Mouse (Mus musculus): ENCODE results near the gene Avpi1. TPM values are rescaled to one million over a fixed set of nuclear protein-coding genes. Genes with fewer than 3 reads are reported as not detected.
"Not testable (repeated sequence)": the region's sequence is repeated elsewhere in the genome, so short reads cannot be mapped to it uniquely, and the experiment has no call there.

Gene Avpi1
- total RNA-seq, 2 experiments from 2014 or later = 18.8 to 20.6 TPM

DNA sequence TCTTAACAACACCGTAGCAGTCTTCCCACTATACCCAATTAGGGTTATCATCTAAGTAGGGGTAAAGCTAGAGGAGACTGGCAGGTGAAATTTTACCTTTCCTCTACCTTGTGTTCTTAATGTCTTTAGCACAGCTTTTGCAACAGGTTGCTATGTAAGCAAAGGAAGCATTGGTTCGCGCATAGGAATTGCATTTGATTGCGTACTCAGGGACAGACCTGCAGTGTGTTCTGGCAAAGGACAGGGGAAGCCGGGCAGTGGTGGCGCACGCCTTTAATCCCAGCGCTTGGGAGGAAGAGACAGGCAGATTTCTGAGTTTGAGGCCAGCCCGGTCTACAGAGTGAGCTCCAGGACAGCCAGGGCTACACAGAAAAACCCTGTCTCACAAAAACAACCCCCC lies 10.7 kb downstream of the Avpi1 start:
- DNase-seq (ENCODE audit: low spot score in 2 of 2) = no peak

GRCm38 (mm10) chr19:42115783-42116335 lies 13.0 kb downstream of the Avpi1 start:
- DNase-seq (ENCODE audit: low spot score in 2 of 2) = no peak

GRCm38 (mm10) chr19:42104681-42105080 lies 24.2 kb downstream of the Avpi1 start:
- no peak for DNase-seq (ENCODE audit: low spot score in 2 of 2)

DNA sequence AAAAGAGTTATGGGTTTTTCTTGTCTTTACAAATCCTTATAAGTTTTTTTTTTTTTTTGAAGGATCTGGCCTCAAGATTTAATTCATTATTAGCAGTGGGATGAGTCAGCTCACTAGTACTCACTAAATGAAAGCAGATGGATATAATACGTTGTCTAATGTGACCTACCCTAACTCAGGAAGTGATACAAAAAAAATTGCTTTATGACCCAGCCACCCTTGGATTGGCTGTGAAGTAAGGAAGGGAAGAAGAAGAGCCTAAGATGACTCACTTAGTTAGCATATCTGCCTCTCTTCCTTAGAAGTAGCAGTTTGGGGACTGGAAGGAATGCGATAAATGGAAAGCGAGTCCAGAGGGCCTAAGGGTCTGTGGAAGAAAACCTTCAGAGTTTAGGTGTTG lies 29.5 kb downstream of the Avpi1 start:
- no peak for DNase-seq (ENCODE audit: low spot score in 2 of 2)

GRCm38 (mm10) chr19:42090637-42091141 lies 38.2 kb downstream of the Avpi1 start:
- DNase-seq (ENCODE audit: low spot score in 2 of 2) = no peak

DNA sequence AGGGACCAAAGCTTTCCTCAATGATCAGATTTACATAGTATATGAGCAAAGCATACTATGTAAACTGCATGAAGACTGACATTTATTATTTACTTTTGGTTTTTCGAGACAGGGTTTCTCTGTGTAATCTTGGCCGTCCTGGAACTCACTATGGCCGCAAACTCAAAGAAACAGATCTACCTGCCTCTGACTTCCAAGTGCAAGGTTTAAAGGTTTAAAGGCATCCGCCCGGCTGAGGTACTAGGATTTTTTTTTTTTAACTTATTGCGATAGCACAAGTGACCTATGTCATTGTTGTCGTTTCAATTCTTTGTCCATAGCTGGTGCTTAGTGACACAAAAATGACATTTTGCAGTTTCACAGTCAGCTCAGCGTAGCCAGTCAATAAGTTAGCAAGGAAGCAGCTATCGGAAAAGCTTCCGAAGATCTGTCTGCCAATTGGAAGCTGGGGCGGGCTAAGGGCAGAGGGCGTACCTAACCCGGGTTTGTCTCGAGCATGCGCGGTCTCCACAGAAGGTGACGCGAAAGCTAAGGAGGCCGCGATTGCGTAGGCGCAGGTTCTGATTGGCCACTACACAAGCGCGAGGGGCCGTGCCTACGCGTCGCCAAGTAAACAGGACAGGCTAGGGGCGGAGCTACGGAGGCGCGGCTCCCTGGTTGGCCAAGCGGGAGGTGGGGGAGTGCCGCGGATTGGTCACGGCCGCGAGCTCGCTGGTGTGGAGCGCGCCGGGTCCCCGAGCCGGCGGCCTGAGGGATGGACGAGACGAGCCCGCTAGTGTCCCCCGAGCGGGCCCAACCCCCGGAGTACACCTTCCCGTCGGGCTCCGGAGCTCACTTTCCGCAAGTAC lies 38.9 kb downstream of the Avpi1 start, which contains the start of gene Pi4k2a:
TSS of gene Pi4k2a (plus strand) at position 723 of the 848 bp plus-strand sequence.
- peak; percentile 100 for DNase-seq (ENCODE audit: low spot score in 2 of 2)

DNA sequence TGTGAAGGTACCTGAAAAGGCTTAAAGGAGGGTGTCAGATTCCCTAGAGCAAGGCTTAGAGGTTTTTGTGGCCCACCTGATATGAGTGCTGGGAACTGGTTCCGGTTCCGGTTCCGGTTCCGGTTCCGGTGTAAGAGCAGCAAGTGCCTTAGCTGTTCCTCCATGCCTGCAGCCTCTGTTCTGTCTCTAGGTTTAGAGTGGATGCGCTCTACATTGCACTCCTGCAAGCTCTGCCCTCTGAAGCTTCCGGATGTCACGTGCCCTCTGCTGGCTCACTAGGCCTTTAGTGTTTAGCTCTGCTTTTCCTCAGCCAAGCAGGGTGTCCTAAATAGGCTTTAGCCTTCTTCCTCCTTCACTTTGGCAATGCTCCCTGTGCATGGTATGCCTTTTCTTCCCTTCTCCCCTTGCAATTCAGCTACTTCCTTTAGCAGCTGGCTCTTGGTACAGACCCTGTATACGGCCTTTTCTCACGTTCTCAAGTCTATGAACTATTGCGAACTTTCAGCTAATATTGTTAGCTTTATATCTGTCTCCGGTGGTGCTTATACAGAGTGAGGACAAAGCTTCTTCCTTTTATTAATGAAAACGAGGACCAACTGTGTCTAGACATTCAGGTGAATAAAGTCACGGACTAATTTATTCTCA lies 39.6 kb downstream of the Avpi1 start:
- peak; percentile 21 to 66 for DNase-seq (ENCODE audit: low spot score in 2 of 2)

DNA sequence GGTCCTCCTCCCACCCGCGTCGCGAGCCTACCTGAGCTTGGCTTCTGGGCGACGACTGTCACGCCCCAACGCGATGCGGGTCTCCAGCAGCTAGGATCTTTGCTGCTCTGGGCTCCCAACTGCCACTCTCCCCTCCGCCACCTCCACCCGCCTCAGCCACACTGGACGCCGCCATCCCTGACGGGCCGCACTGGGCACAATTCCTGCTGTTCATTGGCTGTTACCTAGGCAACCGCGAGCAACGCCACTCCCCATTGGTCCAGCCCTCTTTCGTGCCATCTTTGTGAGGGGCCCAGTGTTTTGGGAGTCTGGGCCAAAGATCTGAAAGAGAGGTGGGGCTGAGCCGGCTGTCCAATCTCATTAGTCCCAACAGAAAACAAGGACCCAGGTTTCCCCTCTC lies 42.7 kb downstream of the Avpi1 start, which contains the start of gene Morn4:
TSS of gene Morn4 (minus strand) at position 192 of the 400 bp plus-strand sequence.
- DNase-seq (ENCODE audit: low spot score in 2 of 2) = peak; percentile 90 to 96

DNA sequence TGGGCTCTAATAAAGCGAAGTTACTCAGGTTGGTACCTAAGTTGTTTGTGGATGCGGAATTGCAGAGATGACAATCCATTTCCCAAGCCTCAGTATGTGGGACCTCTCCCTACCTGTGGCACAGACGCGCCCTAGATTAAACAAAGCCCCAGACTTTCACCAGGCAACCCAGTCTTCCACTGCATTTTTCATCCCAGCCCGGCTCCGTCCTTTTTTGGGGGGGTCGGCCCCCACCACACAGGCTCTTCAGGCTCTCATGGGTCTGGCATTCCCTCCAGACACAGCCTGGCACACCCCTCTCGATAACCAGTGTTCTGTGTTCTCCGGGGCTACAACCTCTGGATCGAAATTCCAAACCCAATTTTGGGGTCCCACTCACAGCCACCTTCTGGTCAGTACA lies 43.2 kb downstream of the Avpi1 start:
- DNase-seq (ENCODE audit: low spot score in 2 of 2) = no peak

DNA sequence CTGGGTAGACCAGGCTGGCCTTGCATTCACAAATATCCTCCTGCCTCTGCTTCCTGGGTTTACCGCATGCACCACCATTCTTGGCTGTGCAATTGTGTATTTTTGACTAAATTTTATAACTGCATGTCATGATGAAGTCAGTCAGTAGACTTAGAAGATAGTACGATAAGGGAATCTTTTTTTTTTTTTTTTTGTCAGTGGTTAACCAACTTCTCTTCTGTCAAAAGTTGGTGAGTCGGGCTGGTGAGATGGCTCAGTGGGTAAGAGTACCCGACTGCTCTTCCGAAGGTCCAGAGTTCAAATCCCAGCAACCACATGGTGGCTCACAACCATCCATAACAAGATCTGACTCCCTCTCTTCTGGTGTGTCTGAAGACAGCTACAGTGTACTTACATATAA lies 47.2 kb downstream of the Avpi1 start:
- not testable (repeated sequence) for DNase-seq (ENCODE audit: low spot score in 2 of 2)

- no peak for DNase-seq (ENCODE audit: low spot score in 2 of 2)
These were observed 48.4 kb downstream of the Avpi1 start for GRCm38 (mm10) chr19:42080469-42080868.

- DNase-seq (ENCODE audit: low spot score in 2 of 2) = no peak
These were observed 48.9 kb downstream of the Avpi1 start for GRCm38 (mm10) chr19:42079950-42080349.

GRCm38 (mm10) chr19:42079006-42079405 lies 49.9 kb downstream of the Avpi1 start:
- no peak for DNase-seq (ENCODE audit: low spot score in 2 of 2)

- DNase-seq (ENCODE audit: low spot score in 2 of 2) = no peak
These were observed 50.3 kb downstream of the Avpi1 start for GRCm38 (mm10) chr19:42078566-42078965.

DNA sequence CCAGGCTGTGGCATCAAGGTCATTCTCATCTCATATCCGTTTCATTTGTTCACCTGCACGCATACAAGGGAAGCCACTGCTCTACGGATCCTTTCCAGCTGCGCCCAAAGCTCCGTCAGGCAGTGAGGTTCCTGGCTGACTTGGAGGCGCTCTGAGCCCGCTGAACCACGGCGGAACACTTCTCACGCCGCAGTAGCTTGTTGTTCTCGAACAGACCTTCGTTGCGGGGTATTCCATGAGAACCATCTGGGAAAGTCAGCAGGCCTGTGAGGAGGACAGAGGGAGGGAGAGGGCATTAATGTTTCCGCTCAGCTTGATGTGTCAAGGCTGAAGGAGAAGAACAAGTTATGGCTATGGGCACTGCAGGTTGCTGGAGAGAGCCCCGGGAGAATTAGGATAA lies 52.9 kb downstream of the Avpi1 start:
- no peak for DNase-seq (ENCODE audit: low spot score in 2 of 2)

- no peak for DNase-seq (ENCODE audit: low spot score in 2 of 2)
These were observed 53.8 kb downstream of the Avpi1 start for GRCm38 (mm10) chr19:42075051-42075450.

Other genes starting within 250 kb of the Avpi1 start
- gene Rrp12, start 232.9 kb downstream of the Avpi1 start, total RNA-seq (2021) = 10 to 100 TPM; 31.8 to 32.2 TPM
- 100 to 1,000 TPM; 541 to 553 TPM for gene Pgam1, start 217.1 kb downstream of the Avpi1 start, total RNA-seq (2021)
- gene Exosc1, start 195.6 kb downstream of the Avpi1 start, total RNA-seq (2021) = 10 to 100 TPM; 24.9 to 28.3 TPM
- 10 to 100 TPM; 34.6 to 38.8 TPM for gene Zdhhc16, start 195.6 kb downstream of the Avpi1 start, total RNA-seq (2021)
- 10 to 100 TPM; 28.7 to 34.6 TPM for gene Mms19, start 147.9 kb downstream of the Avpi1 start, total RNA-seq (2021)
- gene Ubtd1, start 147.3 kb downstream of the Avpi1 start, total RNA-seq (2021) = 10 to 100 TPM; 13.4 to 14.6 TPM
- gene Ankrd2, start 93.1 kb downstream of the Avpi1 start, total RNA-seq (2021) = under 1 TPM in 1 of 2 experiments, not detected in 1; 0.30 TPM
- gene Hoga1, start 83.4 kb downstream of the Avpi1 start, total RNA-seq (2021) = 1 to 10 TPM; 8.7 to 9.4 TPM
- 1 to 10 TPM; 1.6 to 2.1 TPM for gene 4933411K16Rik, start 76.8 kb downstream of the Avpi1 start, total RNA-seq (2021)
- 10 to 100 TPM; 71.3 TPM for gene Morn4, start 42.7 kb downstream of the Avpi1 start, total RNA-seq (2021)
- gene Pi4k2a, start 38.6 kb downstream of the Avpi1 start, total RNA-seq (2021) = 10 to 100 TPM; 69.2 to 69.6 TPM
- 1 to 10 TPM; 5.1 to 5.8 TPM for gene Marveld1, start 18.3 kb upstream of the Avpi1 start, total RNA-seq (2021)
- 10 to 100 TPM; 90.6 to 94.5 TPM for gene Zfyve27, start 34.9 kb upstream of the Avpi1 start, total RNA-seq (2021)
- gene Sfrp5, start 73.2 kb upstream of the Avpi1 start, total RNA-seq (2021) = under 1 TPM; 0.23 to 0.42 TPM
- 10 to 100 TPM; 64.3 to 64.4 TPM for gene Golga7b, start 118.5 kb upstream of the Avpi1 start, total RNA-seq (2021)

Measured in layer of hippocampus, adult 18-20 months (tissue).